Mouse (Mus musculus) megakaryocyte, embryonic 14.5 days (primary cell): ENCODE data around the gene Fam117a.

Source experiments
- FLI1 ChIP-seq: IDR thresholded peaks from 2 replicates; pipeline ENCODE4 v1.6.1; 2012; ENCODE audit warnings: low read length, inconsistent platforms, mixed read lengths
- GATA1 ChIP-seq: IDR thresholded peaks from 3 replicates; pipeline ENCODE4 v1.6.1; 2012; ENCODE audit warnings: mixed read lengths, low read length, inconsistent platforms, borderline replicate concordance

- TF ChIP-seq GATA1 (no peak), FLI1 (no peak)
These were observed 38.7 kb upstream of the Fam117a start for GRCm38 (mm10) chr11:95298146-95298545.
